Mouse (Mus musculus) heart, adult 9 months (tissue): ENCODE data around the gene Hs6st3.

Source experiments
- DNase-seq, 2 experiments: peaks; one replicate each; pipeline ENCODE4 v3.0.0; 2022; ENCODE audit warnings: low spot score in 2 of 2

The Hs6st3 gene

DNA sequence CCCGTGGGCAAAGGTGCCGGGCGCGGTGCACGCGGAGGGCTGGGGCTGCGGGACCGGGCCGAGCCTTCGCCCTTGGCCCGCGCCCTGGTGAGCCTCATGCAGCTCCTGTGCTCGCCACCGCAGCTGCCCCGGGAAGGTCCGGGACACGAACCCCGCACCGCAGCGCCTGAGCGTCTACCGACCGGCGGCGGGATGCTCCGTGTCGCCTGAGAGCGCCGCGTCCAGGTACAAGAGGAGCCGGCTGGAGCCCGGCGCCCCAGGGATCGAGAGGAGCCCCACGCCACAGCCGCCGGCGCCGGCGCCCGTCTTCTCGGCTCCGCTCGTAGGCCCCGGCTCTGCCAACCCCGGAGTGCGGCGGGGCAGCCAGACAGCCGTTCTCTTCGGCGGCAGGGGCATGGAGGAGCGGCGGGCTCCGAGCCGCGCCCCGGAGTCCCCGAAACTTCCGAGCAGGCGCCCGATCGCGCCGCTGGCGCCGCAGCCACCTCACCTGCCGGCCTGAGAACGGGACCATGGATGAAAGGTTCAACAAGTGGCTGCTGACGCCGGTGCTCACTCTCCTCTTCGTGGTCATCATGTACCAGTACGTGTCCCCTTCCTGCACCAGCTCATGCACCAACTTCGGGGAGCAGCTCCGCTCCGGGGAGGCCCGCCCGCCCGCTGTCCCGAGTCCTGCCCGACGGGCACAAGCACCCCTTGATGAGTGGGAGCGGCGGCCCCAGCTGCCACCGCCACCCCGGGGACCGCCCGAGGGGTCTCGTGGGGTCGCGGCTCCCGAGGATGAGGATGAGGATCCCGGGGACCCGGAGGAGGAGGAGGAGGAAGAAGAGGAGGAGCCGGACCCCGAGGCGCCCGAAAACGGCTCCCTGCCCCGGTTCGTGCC, at the start of gene Hs6st3:
TSS of gene Hs6st3 (plus strand) at position 436 of the 880 bp plus-strand sequence.
- DNase-seq: no peak

DNA sequence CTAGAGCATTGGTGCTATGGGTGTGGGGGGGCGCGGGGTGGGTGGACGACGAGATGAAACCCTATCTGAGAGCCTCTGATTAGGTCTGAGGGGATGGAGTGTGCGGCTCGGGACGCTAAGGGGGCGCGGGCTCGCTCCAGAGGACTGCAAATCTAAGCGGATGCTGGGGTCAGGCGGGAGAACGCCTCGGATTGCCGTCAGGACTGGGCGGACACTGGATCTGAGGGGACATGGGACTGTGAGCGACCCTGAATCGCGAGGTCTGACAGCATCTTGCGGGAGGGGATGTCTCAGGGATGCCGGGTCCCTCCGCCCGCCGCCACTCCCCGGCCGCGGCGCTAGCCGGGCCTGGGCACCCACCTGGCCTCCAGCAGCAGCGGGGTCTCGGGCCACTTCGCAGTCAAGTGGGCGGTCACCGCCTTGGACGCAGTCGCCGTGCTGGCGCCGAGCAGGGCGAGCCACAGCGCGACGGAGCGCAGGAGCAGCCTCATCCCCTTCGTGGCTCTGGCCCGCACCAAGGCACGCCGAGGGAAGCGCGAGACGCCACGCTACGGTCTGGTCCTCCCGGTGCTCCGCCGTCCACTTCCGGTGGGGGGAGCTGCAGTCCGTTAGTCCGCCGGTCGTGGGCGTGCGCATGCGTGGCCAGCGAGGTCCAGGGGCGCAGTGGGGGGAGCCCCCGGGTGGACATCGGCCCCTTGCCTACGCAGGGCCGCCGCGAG, 39.1 kb upstream of the Hs6st3 start, which contains the start of gene Uggt2:
TSS of gene Uggt2 (minus strand) at position 580 of the 719 bp plus-strand sequence.
- peak; percentile 70 to 73 for DNase-seq

DNA sequence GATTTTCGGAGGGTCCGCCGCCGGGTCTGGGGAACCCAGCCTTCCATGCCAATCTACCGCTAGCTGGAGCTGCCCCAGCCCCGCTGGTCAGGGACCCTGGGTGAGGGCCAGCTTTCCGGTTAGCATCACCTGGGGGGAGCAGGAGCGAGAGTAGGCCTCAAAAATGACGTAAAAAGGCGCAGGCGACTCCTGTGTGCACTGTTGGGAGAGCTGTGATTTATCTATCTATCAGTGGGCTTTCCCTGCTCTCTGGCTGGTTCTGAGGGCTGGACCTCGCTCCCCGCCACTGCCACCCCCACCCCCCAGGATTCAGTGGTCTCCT, 38.6 kb upstream of the Hs6st3 start:
- no peak for DNase-seq

DNA sequence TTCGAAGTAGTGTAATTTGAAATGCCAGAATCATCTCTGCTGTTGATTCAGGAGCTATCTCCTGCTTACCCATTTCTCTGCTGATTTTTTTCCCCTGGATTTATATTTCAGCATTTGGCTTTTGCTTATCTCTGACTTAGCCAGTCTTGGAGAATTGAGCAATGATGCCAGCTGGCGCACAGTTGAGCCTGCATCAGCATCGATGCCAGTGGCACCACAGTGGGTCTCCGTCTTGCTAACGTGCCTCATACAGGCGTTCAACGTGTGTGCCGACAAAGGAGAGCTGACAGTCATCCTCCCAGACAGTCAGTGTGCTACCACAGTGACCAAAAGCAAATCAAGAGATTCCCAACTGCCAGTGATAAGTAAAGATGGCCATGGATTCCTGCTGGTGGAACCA, 30.6 kb upstream of the Hs6st3 start:
- no peak for DNase-seq

DNA sequence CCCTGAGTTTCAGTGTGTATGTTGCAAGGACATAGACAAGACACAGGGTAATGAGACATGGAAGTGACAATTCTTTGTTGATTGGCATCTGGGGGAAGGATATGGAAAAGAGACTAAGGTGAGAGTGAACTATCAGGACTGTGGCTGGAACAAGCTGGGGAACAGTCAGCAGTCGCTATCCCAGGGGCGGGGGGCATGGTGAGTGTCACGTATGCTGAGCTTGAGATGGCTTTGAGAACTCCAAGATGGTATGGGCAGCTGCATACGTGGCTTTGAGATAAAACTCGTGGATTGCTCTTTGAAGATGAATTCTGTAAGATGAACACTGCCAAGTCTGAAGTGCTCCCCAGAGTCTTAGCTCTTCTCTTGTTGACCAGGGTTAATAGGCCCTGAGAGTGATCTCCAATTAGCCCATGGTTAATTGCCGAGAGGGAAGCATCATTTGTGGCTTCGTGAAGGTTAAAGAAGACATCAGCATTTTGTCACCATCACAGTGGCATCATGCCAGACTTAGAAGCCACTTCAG, 29.3 kb upstream of the Hs6st3 start:
- no peak for DNase-seq

DNA sequence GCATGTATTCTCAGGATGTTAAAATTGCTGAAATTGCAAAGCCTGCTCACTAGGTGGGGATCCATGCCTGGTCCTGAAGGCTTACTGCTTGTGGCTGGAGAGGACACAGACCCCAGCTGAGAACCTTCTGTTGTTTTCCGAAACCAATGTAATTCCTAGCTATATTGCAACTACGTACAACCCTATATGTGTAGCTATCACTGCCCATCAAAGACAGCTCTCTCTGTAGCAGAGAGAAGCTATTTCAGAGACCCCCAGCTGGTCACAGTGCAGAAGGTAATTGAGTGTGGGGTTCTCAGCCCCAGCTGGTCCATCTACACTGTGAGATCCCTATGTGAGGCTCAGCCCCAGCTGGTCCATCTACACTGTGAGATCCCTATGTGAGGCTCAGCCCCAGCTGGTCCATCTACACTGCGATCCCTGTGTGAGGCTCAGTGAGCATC, 28.3 kb upstream of the Hs6st3 start:
- no peak for DNase-seq

DNA sequence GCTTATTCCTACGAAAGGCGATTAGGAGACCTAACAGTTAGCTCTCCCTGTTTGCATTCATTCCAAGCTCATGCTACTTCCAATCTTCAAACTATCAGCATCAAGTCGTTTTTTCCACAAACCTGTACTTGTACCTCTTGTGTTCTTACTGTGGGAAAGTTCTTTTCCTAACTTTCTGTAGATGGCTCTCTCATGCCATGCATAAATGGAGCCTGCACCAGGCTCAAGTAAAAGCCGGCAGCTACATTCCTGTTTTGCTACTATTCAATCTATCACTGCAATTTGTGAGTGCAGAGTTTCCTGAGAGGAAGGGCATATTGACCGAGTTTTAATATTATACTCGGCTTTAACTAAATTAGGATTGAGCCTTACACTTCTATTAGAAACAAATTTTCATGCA, 25.6 kb upstream of the Hs6st3 start:
- no peak for DNase-seq

DNA sequence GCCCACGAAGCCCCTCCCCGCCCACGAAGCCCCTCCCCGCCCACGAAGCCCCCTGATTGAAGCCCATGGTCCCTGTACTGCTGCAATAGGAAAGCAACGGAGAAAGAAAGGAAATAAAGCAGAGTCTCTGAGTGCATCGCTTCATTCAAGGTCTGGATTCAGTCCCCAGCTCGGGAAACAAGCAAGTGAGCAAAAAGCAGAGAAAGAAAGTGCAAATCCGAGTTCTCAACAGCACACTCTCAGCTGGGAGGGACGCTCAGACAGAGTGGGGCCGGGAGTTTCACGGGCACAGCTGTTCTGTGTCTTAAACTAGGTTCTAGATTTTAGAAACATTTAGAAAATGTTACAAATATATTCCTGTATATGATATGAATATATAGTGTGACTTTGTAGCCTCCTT, 14.6 kb upstream of the Hs6st3 start:
- no peak for DNase-seq

DNA sequence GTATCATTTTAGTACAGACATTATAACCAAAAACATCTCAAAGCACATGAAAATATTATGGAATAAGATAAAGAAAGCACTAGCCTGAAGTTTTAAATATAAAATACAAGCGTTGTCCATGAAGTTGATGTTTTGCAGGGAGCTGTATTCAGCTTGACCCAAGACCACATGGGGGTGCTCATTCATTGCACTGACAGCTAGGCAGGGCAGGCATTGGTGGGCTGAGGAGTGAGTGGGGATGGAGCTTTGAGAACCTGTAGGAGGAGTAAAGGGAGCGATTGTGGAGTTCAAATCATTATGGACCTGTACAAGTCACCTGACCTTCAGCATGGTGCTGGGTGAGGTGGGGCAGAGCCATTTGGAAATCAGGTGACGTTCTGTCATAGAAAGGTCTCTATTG, 14.1 kb upstream of the Hs6st3 start:
- DNase-seq: no peak

DNA sequence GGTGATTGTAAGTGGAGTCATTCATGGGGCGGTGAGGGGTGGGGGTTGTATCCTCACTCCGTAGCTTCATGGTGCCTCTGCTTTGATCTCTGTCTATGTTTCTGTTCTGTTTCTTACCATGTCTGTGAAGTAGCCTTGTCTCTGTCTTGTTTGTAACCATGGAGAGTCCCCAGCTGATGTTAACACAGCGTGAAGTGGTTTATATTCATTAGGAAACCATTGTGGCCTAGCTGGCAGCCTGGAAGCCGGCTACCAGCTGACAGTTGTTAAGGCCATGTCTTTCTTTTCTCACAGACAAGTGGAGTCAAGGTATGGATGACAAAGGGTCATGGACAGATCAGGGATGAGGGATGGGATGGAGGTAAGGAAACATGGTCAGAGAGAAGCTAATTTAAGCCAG, 12.3 kb upstream of the Hs6st3 start:
- DNase-seq: no peak

DNA sequence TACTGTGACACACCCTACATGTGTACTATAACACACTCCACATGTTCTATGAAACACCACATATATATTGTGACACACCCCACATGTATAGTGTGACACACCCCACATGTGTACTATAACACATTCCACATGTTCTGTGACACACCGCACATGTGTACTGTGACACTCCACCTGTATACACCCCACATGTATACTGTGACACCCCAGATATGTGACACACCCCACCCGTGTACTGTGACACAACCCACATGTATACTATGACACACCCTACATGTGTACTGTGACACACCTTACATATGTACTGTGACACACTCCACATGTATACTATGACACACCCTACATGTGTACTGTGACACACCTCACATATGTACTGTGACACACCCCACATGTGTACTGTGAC, 10.8 kb upstream of the Hs6st3 start:
- no peak for DNase-seq

DNA sequence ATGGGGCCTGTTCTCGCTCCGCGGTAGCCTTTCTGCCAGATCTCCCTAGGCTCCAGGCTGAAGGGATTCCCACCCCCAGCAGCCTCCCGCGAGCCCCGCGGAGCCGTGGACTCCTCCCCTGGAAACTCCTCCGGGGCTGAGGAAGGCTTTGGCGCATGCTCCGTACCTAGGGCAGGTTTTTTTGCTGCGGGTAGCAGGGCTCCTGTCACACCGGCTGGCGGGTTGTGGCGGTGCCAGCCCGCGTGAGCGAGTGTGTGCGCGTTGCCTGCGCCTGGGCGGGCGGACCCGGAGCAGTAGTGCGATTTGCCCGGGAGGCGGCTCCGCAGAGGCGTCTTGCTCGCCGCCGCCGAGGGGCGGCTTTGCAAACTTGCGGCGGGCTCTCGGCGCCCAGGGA, 632 bp upstream of the Hs6st3 start:
- DNase-seq: peak in 1 of 2 experiments; percentile 1

DNA sequence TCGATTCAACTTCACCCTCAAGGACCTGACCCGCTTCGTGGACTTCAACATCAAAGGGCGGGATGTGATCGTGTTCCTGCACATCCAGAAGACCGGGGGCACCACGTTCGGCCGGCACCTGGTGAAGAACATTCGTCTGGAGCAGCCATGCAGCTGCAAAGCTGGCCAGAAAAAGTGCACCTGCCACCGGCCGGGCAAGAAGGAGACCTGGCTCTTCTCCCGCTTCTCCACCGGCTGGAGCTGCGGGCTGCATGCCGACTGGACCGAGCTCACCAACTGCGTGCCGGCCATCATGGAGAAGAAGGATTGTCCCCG, 602 bp downstream of the Hs6st3 start:
- DNase-seq: no peak

DNA sequence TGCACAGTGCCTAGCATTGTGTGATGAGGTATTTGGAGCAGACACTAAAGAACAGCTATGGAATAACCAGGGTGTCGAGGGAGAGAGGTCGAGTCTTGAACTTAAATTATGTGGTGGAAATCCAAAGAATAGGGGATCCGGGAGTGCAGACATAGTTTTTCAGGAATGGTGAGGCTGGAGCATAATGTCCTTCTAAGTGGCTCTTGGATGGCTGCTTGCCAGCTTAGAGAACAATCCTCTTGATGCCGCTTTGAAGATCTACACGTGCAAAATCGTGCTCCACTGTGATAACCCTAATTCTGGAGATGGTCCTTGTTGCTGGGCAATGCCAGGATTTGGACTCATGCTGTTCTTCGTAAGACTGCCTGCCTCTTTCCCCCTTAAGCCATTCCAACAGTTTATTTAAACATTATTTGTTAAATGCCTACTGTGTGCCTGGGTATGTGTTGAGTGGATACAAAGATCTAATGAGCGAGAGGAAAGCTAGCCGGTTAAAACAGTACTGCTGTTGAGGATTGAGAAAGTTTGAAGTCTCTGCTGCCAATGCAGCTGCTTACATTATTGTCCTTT, 1.3 kb downstream of the Hs6st3 start:
- no peak for DNase-seq

DNA sequence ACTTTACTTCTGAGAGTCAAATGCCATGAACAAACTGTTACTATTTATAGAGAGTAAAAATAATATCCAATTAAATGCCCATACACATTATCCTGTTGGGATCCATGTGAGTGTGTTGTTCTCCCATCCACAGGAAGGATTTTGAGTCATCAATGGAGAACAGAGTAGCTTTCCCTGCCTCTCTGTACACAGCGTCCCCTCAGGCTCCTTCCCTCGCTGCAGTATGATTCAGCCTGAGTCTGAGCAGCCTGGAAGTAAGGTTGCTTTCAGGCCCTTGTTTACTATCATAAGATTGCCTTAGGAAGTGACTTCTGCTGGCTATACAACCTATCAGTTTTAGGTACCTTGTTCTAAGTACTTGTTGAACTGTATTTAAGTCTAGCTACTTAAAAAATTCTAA, 14.9 kb downstream of the Hs6st3 start:
- no peak for DNase-seq

DNA sequence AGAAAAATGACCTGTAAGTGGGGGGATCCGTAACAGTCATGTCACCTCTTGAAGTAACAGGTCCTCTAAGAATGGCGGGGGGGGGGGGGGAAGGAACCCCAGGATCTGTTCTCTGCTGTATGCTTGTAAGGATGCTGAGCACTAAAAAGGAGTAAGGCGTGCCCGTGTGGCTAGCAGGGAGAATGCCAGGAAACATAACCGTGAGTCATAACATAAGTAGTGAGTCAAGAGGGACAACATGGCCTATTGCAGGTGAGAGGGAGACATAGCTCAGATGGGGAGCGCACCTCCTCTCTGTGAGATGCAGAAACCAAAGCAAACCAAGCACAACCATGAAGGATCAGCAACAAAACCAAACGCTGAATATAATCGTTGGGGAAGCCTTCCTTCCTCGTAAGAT, 55.8 kb downstream of the Hs6st3 start:
- no peak for DNase-seq

DNA sequence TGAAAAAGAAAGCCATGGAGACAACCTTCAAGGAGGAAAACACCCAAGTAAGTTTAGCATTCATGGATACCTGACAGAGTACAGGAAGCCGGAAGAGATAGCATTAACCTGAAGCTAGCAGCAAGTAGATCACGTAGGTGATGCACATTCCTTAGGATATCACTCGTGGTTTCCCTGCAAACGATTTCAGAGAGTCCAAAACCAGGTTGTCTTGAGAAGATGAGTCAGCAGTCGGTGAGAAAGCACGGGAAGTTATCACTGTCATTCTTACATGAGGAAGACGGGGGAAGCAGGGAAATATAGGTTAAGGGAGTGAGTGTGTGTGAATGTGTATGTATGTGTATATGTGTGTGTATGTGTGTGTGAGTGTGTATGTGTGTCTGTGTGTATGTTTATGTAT, 65.4 kb downstream of the Hs6st3 start:
- DNase-seq: no peak

DNA sequence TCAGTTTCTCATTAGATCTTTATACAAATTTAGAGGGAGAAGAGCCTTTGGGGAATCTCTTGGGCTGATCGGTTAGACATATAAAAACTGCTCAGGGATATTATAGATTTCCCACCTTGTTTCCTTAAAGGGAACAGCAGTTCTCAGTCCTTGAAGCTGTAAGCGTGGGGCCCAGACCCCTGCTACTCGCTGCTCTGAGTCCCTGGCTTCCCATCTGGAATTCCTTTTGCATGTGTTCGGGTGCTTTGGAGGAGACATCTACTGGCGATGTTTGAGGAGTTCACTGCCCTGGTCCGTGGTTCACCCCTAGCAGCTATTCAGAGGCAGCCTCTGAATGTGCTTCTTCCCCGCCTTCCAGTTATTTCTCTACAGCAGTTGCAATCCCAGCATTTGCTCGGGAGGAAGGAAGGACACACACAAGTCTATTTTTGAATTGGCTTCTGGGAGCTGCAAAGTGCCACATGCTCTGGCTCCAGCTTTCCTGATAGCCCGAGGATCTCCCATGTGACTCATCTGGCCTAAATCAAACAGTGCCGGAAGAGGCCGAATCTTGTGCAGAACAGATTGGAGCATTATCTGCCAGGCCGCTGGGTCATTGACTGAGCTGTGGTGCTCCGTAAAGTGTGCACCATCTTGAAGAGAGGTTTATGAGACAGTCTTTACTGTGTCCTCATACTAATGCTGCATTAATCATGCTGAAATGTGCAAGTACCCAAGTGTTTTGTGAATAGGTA, 77.6 kb downstream of the Hs6st3 start:
- DNase-seq: peak; percentile 4 to 6

DNA sequence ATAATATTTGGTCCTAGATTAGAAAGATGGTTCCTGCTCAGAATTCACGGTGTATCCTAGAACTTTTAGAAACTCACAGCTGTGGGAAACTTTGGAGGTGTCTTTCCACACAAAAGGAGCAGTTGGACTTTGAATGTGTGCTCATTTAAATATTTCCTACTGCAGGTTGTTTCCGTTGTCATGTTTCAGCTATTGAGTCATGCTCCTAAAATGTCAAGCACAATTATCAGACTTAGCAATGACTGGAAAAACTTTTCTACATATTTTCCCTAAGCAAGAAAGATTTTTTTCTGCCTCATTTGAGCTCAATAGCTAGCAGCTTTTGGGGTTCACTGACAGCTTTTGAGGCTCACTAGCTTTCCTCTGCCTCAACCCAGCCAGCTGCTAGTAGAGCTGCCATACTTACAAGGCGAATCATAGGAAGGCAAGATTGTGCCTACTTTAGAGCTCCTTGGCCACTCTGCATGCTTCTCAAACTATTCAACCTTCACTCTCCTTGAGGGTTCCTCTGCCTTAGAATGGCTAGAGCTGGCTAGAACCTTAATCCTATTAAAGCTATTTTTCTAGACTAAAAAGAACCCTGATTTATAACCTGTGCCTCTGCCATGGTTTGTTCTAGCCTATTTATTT, 89.7 kb downstream of the Hs6st3 start:
- no peak for DNase-seq

DNA sequence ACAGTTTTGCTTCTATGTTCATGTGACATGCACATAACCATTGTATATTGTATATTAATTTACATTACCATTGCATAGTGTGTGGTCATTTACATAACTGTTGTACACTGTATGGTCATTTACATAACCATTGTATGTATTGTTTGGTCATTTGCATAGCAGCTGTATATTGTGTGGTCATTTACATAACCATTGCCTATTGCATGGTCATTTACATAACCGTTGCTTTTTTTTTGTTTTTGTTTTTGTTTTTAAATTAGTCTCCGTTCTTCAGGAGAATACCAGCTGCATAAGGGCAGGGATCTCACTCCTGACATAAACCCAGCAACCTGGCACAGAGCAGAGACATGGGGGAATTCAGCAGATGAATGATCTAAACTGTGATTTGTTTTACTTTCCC, 95.5 kb downstream of the Hs6st3 start:
- no peak for DNase-seq

DNA sequence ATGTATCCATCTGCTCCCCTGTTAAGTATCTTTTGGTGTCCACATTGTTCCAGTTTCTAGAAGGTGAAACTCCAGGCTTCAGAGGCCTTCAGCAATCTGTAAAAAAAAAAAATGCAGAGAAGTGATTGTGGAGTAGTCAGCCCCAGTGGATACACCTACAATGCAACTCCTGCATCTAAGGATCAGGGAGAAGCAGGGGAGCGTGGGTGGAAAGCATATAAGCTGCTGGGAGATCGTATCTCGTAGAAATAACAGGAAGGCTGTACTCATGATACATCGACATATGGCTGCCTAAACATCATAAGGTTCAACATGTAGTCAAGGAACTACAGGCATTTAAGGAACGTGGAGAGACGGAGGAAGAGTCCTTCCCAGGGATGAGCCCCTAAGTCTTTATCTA, 109.0 kb downstream of the Hs6st3 start:
- DNase-seq: no peak
